Mouse (Mus musculus) ES-E14 (cell line): Measurements from ENCODE around the gene Ttc41.
"Not testable (repeated sequence)": the region's sequence is repeated elsewhere in the genome, so short reads cannot be mapped to it uniquely, and the experiment has no call there.

ENCODE experiments used
- CHD2 ChIP-seq: IDR thresholded peaks from 2 replicates; pipeline ENCODE4 v1.6.1; 2014; ENCODE audit warnings: mild to moderate bottlenecking, low read depth, low read length, inconsistent platforms
- ZNF384 ChIP-seq: IDR thresholded peaks from 2 replicates; pipeline ENCODE4 v1.6.1; 2012; ENCODE audit warnings: low read depth, low read length, inconsistent platforms

DNA sequence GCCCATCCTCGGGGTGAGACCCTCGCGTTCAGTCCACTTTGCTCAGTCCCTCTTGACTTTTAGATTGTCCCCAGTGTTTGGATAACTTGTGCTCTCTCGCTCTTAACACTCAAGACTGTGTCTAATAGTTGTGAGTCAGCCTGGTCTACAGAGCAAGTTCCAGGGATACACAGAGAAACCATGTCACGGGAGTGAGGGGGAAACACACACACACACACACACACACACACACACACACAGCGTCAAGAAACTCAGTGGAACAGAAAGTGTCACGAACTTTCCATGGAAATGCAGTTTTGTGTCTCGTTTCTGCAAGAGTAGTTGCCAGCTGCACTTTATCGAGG lies 19.6 kb upstream of the Ttc41 start:
- not testable (repeated sequence) for TF ChIP-seq CHD2, ZNF384
